Mouse (Mus musculus) liver, embryonic 14.5 days (tissue): ENCODE measurements around the gene Arhgap27. TPM values are rescaled to one million over a fixed set of nuclear protein-coding genes. Genes with fewer than 3 reads are reported as not detected.

Experiments
- ATAC-seq: fragments of 200-750 bp; cut with Nextera tagmentation; 2 replicates; pipeline ENCODE4 v1.8.0; 2017; ENCODE audit warnings: moderate number of reproducible peaks, mild to moderate bottlenecking, moderate library complexity; ENCODE audit not compliant: insufficient read depth
- DNase-seq, 3 experiments: peaks; one replicate each; pipeline ENCODE4 v3.0.0-alpha.2; 2012 to 2013; ENCODE audit warnings: low read depth in 3 of 3, low spot score in 3 of 3
- H3K27ac ChIP-seq: fragments of 300-500 bp; sonication (generic); 2 replicates; pipeline ENCODE4 v1.5.1; 2014; ENCODE audit warnings: moderate library complexity, mild to moderate bottlenecking, control low read depth, inconsistent platforms
- H3K27me3 ChIP-seq: fragments of 300-500 bp; sonication (generic); 2 replicates; pipeline ENCODE4 v1.6.1; 2014; ENCODE audit warnings: mild to moderate bottlenecking, low read length, moderate library complexity; ENCODE audit not compliant: control insufficient read depth, insufficient read depth
- H3K36me3 ChIP-seq: fragments of 300-500 bp; sonication (generic); replicated peaks from 2 replicates; pipeline ENCODE4 v1.6.1; 2014; ENCODE audit warnings: low read depth; ENCODE audit not compliant: control insufficient read depth, insufficient read depth
- H3K4me1 ChIP-seq, 2 experiments: fragments of 200-500 bp in 1 of 2; fragments of 300-500 bp in 1 of 2; sonication (generic) in 1 of 2; replicated peaks; 2 replicates each; pipeline ENCODE4 v1.6.1; 2012 to 2014; ENCODE audit warnings: antibody characterized with exemption in 1 of 2, inconsistent platforms in 1 of 2, low read length in 1 of 2; ENCODE audit not compliant: control insufficient read depth in 2 of 2, insufficient read depth in 2 of 2
- H3K4me2 ChIP-seq: fragments of 300-500 bp; sonication (generic); 2 replicates; pipeline ENCODE4 v1.6.1; 2014; ENCODE audit warnings: low read depth, mild to moderate bottlenecking, control low read depth, moderate library complexity
- H3K4me3 ChIP-seq, 2 experiments: fragments of 200-500 bp in 1 of 2; fragments of 300-500 bp in 1 of 2; sonication (generic) in 1 of 2; 2 replicates each; pipeline ENCODE4 v1.5.1; 2012 to 2014; ENCODE audit warnings: low read depth in 2 of 2, low read length in 2 of 2, mild to moderate bottlenecking in 2 of 2, control low read depth in 1 of 2, inconsistent platforms in 1 of 2, moderate library complexity in 1 of 2; ENCODE audit not compliant: insufficient read depth in 1 of 2
- H3K9ac ChIP-seq: fragments of 300-500 bp; sonication (generic); replicated peaks from 2 replicates; pipeline ENCODE4 v1.6.1; 2014; ENCODE audit warnings: mild to moderate bottlenecking, control low read depth, moderate library complexity
- H3K9me3 ChIP-seq: fragments of 300-500 bp; sonication (generic); 2 replicates; pipeline ENCODE4 v1.6.1; 2016; ENCODE audit warnings: low read length, mixed read lengths; ENCODE audit not compliant: control insufficient read depth
- CTCF ChIP-seq: IDR thresholded peaks from 2 replicates; pipeline ENCODE4 v1.5.1; 2016; ENCODE audit warnings: antibody characterized with exemption, low read depth, control low read depth
- EP300 ChIP-seq: IDR thresholded peaks from 2 replicates; pipeline ENCODE4 v1.6.1; 2016; ENCODE audit warnings: antibody characterized with exemption, low read depth
- WGBS: fragments of 180-500 bp; shearing (Covaris S2); extraction: QIAGEN DNeasy Blood & Tissue Kit; methylation state at CpG from one replicate; pipeline ENCODE4 v1.1.7; 2014; ENCODE audit not compliant: insufficient replicate concordance; 5-methylcytosine and 5-hydroxymethylcytosine counted together
- polyA plus RNA-seq, 2 experiments: library from polyadenylated mRNA; depleted of rRNA in 1 of 2; stranded (reverse) in 1 of 2; unstranded in 1 of 2; fragments of >200 nt; fragmentation: Nextera tagmentation in 1 of 2; extraction: Ambion mirVana in 1 of 2; gene quantifications; 2 replicates each; pipeline versions ENCODE4 v1.2.1 to v1.2.3; 2012 to 2014

Arhgap27 gene
- polyA plus RNA-seq, 2 experiments = 1.4 to 2.6 TPM

DNA sequence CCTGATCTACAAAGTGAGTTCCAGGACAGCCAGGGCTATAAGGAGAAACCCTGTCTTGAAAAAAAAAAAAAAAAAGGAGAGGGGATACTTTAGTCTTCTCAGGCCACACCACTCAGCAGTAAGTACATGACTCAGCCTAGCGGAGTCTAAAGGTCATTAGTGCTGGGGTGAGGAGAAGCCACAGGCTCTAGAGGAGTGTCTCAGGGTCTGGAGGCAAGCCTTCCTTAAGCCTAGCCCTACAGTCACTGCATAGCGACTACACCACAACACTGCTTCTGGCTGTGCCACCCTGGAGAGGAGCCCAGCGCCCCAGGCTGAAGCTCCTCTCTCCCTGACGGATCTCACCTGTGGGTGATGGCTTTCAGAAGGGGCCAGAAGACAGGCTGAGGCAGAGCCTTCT lies 33.2 kb upstream of the Arhgap27 start:
- no peak for DNase-seq
- H3K27ac ChIP-seq = no peak overlapping the region
- H3K36me3 ChIP-seq = peaks cover 24% of the 10 kb centered on the region
- TF ChIP-seq EP300 = no peak
- TF ChIP-seq CTCF = no peak
- H3K4me1 ChIP-seq = no peaks in the 10 kb centered on the region
- WGBS = 69% methylated on average over 4 of the region's 4 CpGs
- H3K27me3 ChIP-seq = no peaks in the 10 kb centered on the region
- no peak overlapping the region for H3K4me3 ChIP-seq
- no peak for ATAC-seq
- H3K9ac ChIP-seq = no peak overlapping the region
- H3K4me2 ChIP-seq = no peak overlapping the region
- no peaks in the 10 kb centered on the region for H3K9me3 ChIP-seq

GRCm38 (mm10) chr11:103396236-103396635 lies 32.7 kb upstream of the Arhgap27 start:
- Histone ChIP-seq H3K27me3 (no peaks in the 10 kb centered on the region), H3K9ac (no peak overlapping the region), H3K36me3 (peaks cover 24% of the 10 kb centered on the region), H3K27ac (no peak overlapping the region), H3K4me2 (no peak overlapping the region), H3K9me3 (no peaks in the 10 kb centered on the region), H3K4me1 (no peaks in the 10 kb centered on the region), H3K4me3 (no peak overlapping the region)
- TF ChIP-seq CTCF = no peak
- no peak for TF ChIP-seq EP300
- DNase-seq = no peak
- no peak for ATAC-seq
- WGBS = 84% methylated on average over 4 of the region's 4 CpGs

GRCm38 (mm10) chr11:103394604-103395003 lies 31.1 kb upstream of the Arhgap27 start:
- no peak for TF ChIP-seq CTCF
- TF ChIP-seq EP300 = no peak
- DNase-seq (no peak), ATAC-seq (no peak)
- no peak overlapping the region for H3K4me2 ChIP-seq
- H3K9ac ChIP-seq = no peak overlapping the region
- H3K4me1 ChIP-seq = no peaks in the 10 kb centered on the region
- H3K4me3 ChIP-seq = no peak overlapping the region
- whole genome bisulfite sequencing = 80% methylated on average over 7 of the region's 7 CpGs
- H3K27me3 ChIP-seq = no peaks in the 10 kb centered on the region
- peaks cover 24% of the 10 kb centered on the region for H3K36me3 ChIP-seq
- no peaks in the 10 kb centered on the region for H3K9me3 ChIP-seq
- H3K27ac ChIP-seq = no peak overlapping the region

- DNase-seq (no peak), ATAC-seq (no peak)
- TF ChIP-seq EP300 = no peak
- TF ChIP-seq CTCF = no peak
- Histone ChIP-seq H3K27ac (no peak overlapping the region), H3K9me3 (no peaks in the 10 kb centered on the region), H3K27me3 (no peaks in the 10 kb centered on the region), H3K4me2 (no peak overlapping the region), H3K9ac (no peak overlapping the region), H3K4me1 (no peaks in the 10 kb centered on the region), H3K36me3 (peaks cover 24% of the 10 kb centered on the region), H3K4me3 (no peak overlapping the region)
- WGBS = 76% methylated on average over 7 of the region's 7 CpGs
Observed at GRCm38 (mm10) chr11:103394025-103394424, 30.5 kb upstream of the Arhgap27 start.

GRCm38 (mm10) chr11:103387870-103388526 lies 24.5 kb upstream of the Arhgap27 start:
- H3K4me3 ChIP-seq = no peak overlapping the region
- WGBS = 74% methylated on average over 7 of the region's 7 CpGs
- H3K27ac ChIP-seq = no peak overlapping the region
- DNase-seq (no peak), ATAC-seq (no peak)
- no peak overlapping the region for H3K4me2 ChIP-seq
- no peak overlapping the region for H3K9ac ChIP-seq
- no peak for TF ChIP-seq CTCF
- no peak for TF ChIP-seq EP300
- no peaks in the 10 kb centered on the region for H3K27me3 ChIP-seq
- H3K36me3 ChIP-seq = peaks cover under 1% of the 10 kb centered on the region; the same call in 1 of the 2 replicates
- 0 out of 4 replicates have a peak, but pooled peaks cover 0 to 5% of the 10 kb centered on the region in 2 experiments for H3K4me1 ChIP-seq
- H3K9me3 ChIP-seq = no peaks in the 10 kb centered on the region
